8 mouse cellular contexts compared by ENCODE assay signal in the genomic region with DNA sequence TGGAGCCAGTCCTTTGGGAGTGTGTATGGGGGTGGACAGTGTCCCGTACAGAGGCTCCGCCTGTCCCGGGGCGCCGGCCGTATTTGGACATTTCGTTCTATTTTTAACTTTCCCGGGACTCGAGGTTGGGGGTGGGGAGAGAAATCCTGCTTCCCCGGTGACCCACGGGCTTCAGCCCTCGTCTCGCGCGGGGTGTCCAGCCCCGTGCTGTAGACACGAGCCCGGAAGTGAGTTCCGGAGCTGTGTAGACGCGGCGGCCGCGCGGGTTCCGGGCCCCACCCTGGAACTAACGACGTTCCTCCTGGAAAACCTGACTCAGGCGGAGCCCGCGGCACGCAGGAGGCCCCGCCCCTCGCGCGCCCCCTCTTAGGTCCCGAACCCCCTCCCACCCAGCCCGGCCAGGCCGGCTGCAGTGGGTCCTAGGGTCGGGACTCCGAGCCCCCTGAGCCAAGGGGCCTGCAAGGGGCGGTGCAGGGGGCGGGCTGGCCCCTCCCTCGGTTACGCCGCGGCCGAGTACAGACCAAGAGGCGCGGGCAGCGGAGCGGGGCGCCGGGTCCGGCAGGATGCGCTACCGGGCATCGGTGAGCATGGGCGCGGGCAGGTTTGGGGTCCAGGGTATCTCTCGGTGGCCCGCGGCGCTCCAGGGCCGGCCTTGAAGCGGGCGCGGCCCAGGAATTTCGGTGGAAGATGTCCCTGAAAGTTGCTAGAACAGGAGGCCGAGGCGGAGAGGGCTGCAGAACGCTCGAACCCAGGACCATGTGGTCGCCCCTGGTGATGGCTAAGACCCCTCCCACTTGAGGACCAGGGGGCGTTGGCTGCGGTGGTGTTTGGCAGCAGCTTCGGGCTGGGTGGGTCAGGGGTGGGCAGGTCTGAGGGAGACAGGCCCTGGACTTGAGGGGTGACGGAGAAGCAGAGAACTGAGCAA. TPM values are rescaled to one million over a fixed set of nuclear protein-coding genes. Genes with fewer than 3 reads are reported as not detected.
DNase-seq lines count a peak whose midpoint lies in the region; ATAC-seq and TF ChIP-seq lines count a peak whose summit lies in the region.

No protein-coding gene starts in this region.

- H3K36me3 ChIP-seq in intestine, postnatal 0 days (ENCODE audit: control insufficient read depth, insufficient read depth) = peaks cover 28% of the 10 kb centered on the region
- peaks cover 37% of the 10 kb centered on the region for H3K36me3 ChIP-seq in liver, embryonic 12.5 days
- H3K36me3 ChIP-seq in stomach, embryonic 14.5 days (ENCODE audit: control insufficient read depth, insufficient read depth, low read length) = peaks cover 12% of the 10 kb centered on the region; the same call in 1 of the 2 replicates

- no peaks in the 10 kb centered on the region for H3K27me3 ChIP-seq in intestine, postnatal 0 days (replicated peaks; ENCODE audit: control insufficient read depth, insufficient read depth, low read length)
- H3K27me3 ChIP-seq in liver, embryonic 12.5 days (replicated peaks) = no peaks in the 10 kb centered on the region
- no peaks in the 10 kb centered on the region for H3K27me3 ChIP-seq in stomach, embryonic 14.5 days (ENCODE audit: control insufficient read depth, insufficient read depth, low read length)

- H3K9me3 ChIP-seq in intestine, postnatal 0 days (ENCODE audit: control insufficient read depth) = no peaks in the 10 kb centered on the region
- H3K9me3 ChIP-seq in liver, embryonic 12.5 days (replicated peaks) = no peaks in the 10 kb centered on the region
- no peaks in the 10 kb centered on the region for H3K9me3 ChIP-seq in stomach, embryonic 14.5 days (ENCODE audit: control insufficient read depth, low read depth, low read length)

- peak; percentile 17; the same call in 1 of the 2 replicates for TF ChIP-seq CTCF in intestine, postnatal 0 days (IDR thresholded peaks at IDR 0.05; ENCODE audit: low read depth)

- peaks cover 11% of the 10 kb centered on the region for H3K4me1 ChIP-seq in intestine, postnatal 0 days (replicated peaks; ENCODE audit: control insufficient read depth, insufficient read depth, low read length)
- H3K4me1 ChIP-seq in liver, embryonic 12.5 days = peaks cover 64% of the 10 kb centered on the region
- peaks cover 31% of the 10 kb centered on the region for H3K4me1 ChIP-seq in stomach, embryonic 14.5 days (ENCODE audit: control insufficient read depth, insufficient read depth, low read length)

- ATAC-seq in intestine, postnatal 0 days = peak; percentile 58
- ATAC-seq in liver, embryonic 12.5 days = peak; percentile 36
- ATAC-seq in stomach, embryonic 14.5 days (ENCODE audit: insufficient number of reproducible peaks, insufficient read depth, low FRiP score, low read depth) = 0 out of 2 replicates have a peak, but pooled peaks have one; percentile 33

- H3K9ac ChIP-seq in intestine, postnatal 0 days (ENCODE audit: low read depth, low read length) = peak overlapping the region; percentile 82
- H3K9ac ChIP-seq in liver, embryonic 12.5 days = peak overlapping the region; percentile 89
- H3K9ac ChIP-seq in stomach, embryonic 14.5 days (replicated peaks; ENCODE audit: low read depth, low read length) = peak overlapping the region; percentile 62

- peak overlapping the region; percentile 57 for H3K4me3 ChIP-seq in intestine, postnatal 0 days (ENCODE audit: low read depth, low read length)
- H3K4me3 ChIP-seq in liver, embryonic 12.5 days = peak overlapping the region; percentile 80
- peak overlapping the region; percentile 75 for H3K4me3 ChIP-seq in stomach, embryonic 14.5 days (ENCODE audit: low read depth, low read length)

- peak overlapping the region; percentile 89 for H3K4me2 ChIP-seq in intestine, postnatal 0 days (replicated peaks; ENCODE audit: low read depth)
- peak overlapping the region; percentile 99 for H3K4me2 ChIP-seq in liver, embryonic 12.5 days
- H3K4me2 ChIP-seq in stomach, embryonic 14.5 days (replicated peaks; ENCODE audit: low read depth, low read length) = peak overlapping the region; percentile 76

- WGBS in intestine, postnatal 0 days = under 1% methylated on average over 72 of the region's 78 CpGs
- WGBS in liver, embryonic 12.5 days (ENCODE audit: insufficient replicate concordance) = 2% methylated on average over 78 of the region's 78 CpGs
- 1% methylated on average over 76 of the region's 78 CpGs for WGBS in stomach, embryonic 14.5 days

- DNase-seq in layer of hippocampus, adult 11-12 months (ENCODE audit: low spot score) = peak; percentile 60
- no peak for DNase-seq in layer of hippocampus, adult 9-11 months
- DNase-seq in embryo, embryonic 10.5 days (ENCODE audit: low spot score) = peak; percentile 67
- peak; percentile 99 for DNase-seq in heart, adult 11 months
- peak; percentile 47 to 60 for DNase-seq in natural killer cell, adult 2 months (ENCODE audit: low spot score in 2 of 2)

- peak overlapping the region; percentile 83 for H3K27ac ChIP-seq in intestine, postnatal 0 days (ENCODE audit: low read depth, low read length)
- H3K27ac ChIP-seq in liver, embryonic 12.5 days = peak overlapping the region; percentile 92
- peak overlapping the region; percentile 72 for H3K27ac ChIP-seq in stomach, embryonic 14.5 days (ENCODE audit: low read length)

RNA-seq across cellular contexts. Expression of gene Myo1c, which starts 5.6 kb away (rescaled TPM):
- 27.7 and 28.3 TPM in 2 replicates for polyA plus RNA-seq in intestine, postnatal 0 days (2015; fragmentation: Nextera tagmentation; extraction: Ambion mirVana)
- polyA plus RNA-seq in liver, embryonic 12.5 days (2016; fragmentation: Nextera tagmentation; extraction: Ambion mirVana) = 34.6 and 35.5 TPM in 2 replicates
- 31.2 and 34.3 TPM in 2 replicates for polyA plus RNA-seq in stomach, embryonic 14.5 days (2014; fragmentation: Nextera tagmentation; extraction: Ambion mirVana)

RNA-seq across cellular contexts. Expression of gene Crk, which starts 23.2 kb away (rescaled TPM):
- polyA plus RNA-seq in intestine, postnatal 0 days (2015; fragmentation: Nextera tagmentation; extraction: Ambion mirVana) = 64.8 and 64.9 TPM in 2 replicates
- 50.2 and 53.6 TPM in 2 replicates for polyA plus RNA-seq in liver, embryonic 12.5 days (2016; fragmentation: Nextera tagmentation; extraction: Ambion mirVana)
- 101 and 104 TPM in 2 replicates for polyA plus RNA-seq in stomach, embryonic 14.5 days (2014; fragmentation: Nextera tagmentation; extraction: Ambion mirVana)

RNA-seq across cellular contexts. Expression of gene Inpp5k, which starts 25.1 kb away (rescaled TPM):
- 20.6 and 23.8 TPM in 2 replicates for polyA plus RNA-seq in intestine, postnatal 0 days (2015; fragmentation: Nextera tagmentation; extraction: Ambion mirVana)
- 15.0 and 15.8 TPM in 2 replicates for polyA plus RNA-seq in liver, embryonic 12.5 days (2016; fragmentation: Nextera tagmentation; extraction: Ambion mirVana)
- 25.9 and 27.7 TPM in 2 replicates for polyA plus RNA-seq in stomach, embryonic 14.5 days (2014; fragmentation: Nextera tagmentation; extraction: Ambion mirVana)
